Mouse (Mus musculus) E14TG2a.4 (cell line): ENCODE results near the gene D1Ertd622e.

Experiments
- CTCF ChIP-seq: conservative IDR thresholded peaks from 2 replicates; pipeline ENCODE4 v1.5.1; 2014; ENCODE audit warnings: low read length
- POU5F1 ChIP-seq: IDR thresholded peaks from 2 replicates; pipeline ENCODE4 v1.6.1; 2014; ENCODE audit warnings: low read length, borderline replicate concordance

GRCm38 (mm10) chr1:97615525-97615924, 46.3 kb downstream of the D1Ertd622e start:
- TF ChIP-seq CTCF (no peak), POU5F1 (no peak)
